ENCODE assay signal across 8 mouse cellular contexts in genomic region chr7:45370475-45371311, GRCm38 (mm10). TPM values are rescaled to one million over a fixed set of nuclear protein-coding genes. Genes with fewer than 3 reads are reported as not detected.
DNase-seq lines count a peak whose midpoint lies in the region; ATAC-seq and TF ChIP-seq lines count a peak whose summit lies in the region.

Gene Lin7b, minus strand, starts transcription at chr7:45370583.

- no peak within 1 kb of the TSS for H3K27ac ChIP-seq in embryonic facial prominence, embryonic 11.5 days (replicated peaks; ENCODE audit: low read depth, low read length)
- no peak within 1 kb of the TSS for H3K27ac ChIP-seq in intestine, postnatal 0 days (ENCODE audit: low read depth, low read length)
- no peak within 1 kb of the TSS for H3K27ac ChIP-seq in midbrain, embryonic 11.5 days (ENCODE audit: low read depth, low read length)

- 13% methylated on average over 27 of the region's 28 CpGs for WGBS in embryonic facial prominence, embryonic 11.5 days
- WGBS in intestine, postnatal 0 days, result 9% methylated on average over 28 of the region's 28 CpGs
- 11% methylated on average over 28 of the region's 28 CpGs for WGBS in midbrain, embryonic 11.5 days

- TF ChIP-seq CTCF in intestine, postnatal 0 days (IDR thresholded peaks at IDR 0.05; ENCODE audit: low read depth), result peak; percentile 46

- ATAC-seq in embryonic facial prominence, embryonic 11.5 days (replicated peaks; ENCODE audit: insufficient number of reproducible peaks, low FRiP score, low TSS enrichment, low read depth), result peak; percentile 70
- ATAC-seq in granulocyte monocyte progenitor cell, adult 5-6 weeks (replicated peaks; ENCODE audit: poor library complexity, severe bottlenecking), result peak; percentile 74
- ATAC-seq in intestine, postnatal 0 days, result peak; percentile 71
- peak; percentile 56 for ATAC-seq in midbrain, embryonic 11.5 days (ENCODE audit: low FRiP score)

- H3K27me3 ChIP-seq in embryonic facial prominence, embryonic 11.5 days (ENCODE audit: control insufficient read depth, insufficient read depth, low read length), result peaks cover 24% of the 10 kb centered on the region
- H3K27me3 ChIP-seq in intestine, postnatal 0 days (replicated peaks; ENCODE audit: control insufficient read depth, insufficient read depth, low read length), result peaks cover 25% of the 10 kb centered on the region
- H3K27me3 ChIP-seq in midbrain, embryonic 11.5 days (ENCODE audit: control insufficient read depth, insufficient read depth, low read length), result peaks cover 23% of the 10 kb centered on the region

- peak; percentile 95 for DNase-seq in adrenal gland, postnatal 14 days
- peak; percentile 89 for DNase-seq in embryonic facial prominence, embryonic 11.5 days (ENCODE audit: low spot score)
- peak; percentile 92 to 93 for DNase-seq in left cerebral cortex, postnatal 36 days (ENCODE audit: low spot score in 2 of 2)
- peak; percentile 96 for DNase-seq in midbrain, embryonic 11.5 days (ENCODE audit: low spot score, missing footprints)
- peak; percentile 81 for DNase-seq in right cerebral cortex, postnatal 4 days
- peak; percentile 95 for DNase-seq in yolk sac, embryonic 10.5 days (ENCODE audit: low spot score)

- H3K36me3 ChIP-seq in embryonic facial prominence, embryonic 11.5 days (replicated peaks; ENCODE audit: control insufficient read depth, insufficient read depth, low read depth, low read length), result no peaks in the 10 kb centered on the region
- peaks cover 10% of the 10 kb centered on the region for H3K36me3 ChIP-seq in intestine, postnatal 0 days (ENCODE audit: control insufficient read depth, insufficient read depth)
- peaks cover 11% of the 10 kb centered on the region; the same call in 1 of the 2 replicates for H3K36me3 ChIP-seq in midbrain, embryonic 11.5 days (ENCODE audit: control insufficient read depth, insufficient read depth, low read length)

- peaks cover 7% of the 10 kb centered on the region; the same call in 1 of the 2 replicates for H3K4me1 ChIP-seq in embryonic facial prominence, embryonic 11.5 days (ENCODE audit: control insufficient read depth, insufficient read depth, low read length)
- peaks cover 4% of the 10 kb centered on the region; the same call in 1 of the 2 replicates for H3K4me1 ChIP-seq in intestine, postnatal 0 days (replicated peaks; ENCODE audit: control insufficient read depth, insufficient read depth, low read length)
- H3K4me1 ChIP-seq in midbrain, embryonic 11.5 days (ENCODE audit: control insufficient read depth, insufficient read depth, low read length), result peaks cover 21% of the 10 kb centered on the region

- H3K9ac ChIP-seq in embryonic facial prominence, embryonic 11.5 days (replicated peaks; ENCODE audit: low read length), result peak within 1 kb of the TSS; percentile 43
- H3K9ac ChIP-seq in intestine, postnatal 0 days (ENCODE audit: low read depth, low read length), result peak within 1 kb of the TSS; percentile 48
- H3K9ac ChIP-seq in midbrain, embryonic 11.5 days (ENCODE audit: low read length), result peak within 1 kb of the TSS; percentile 58

- intact Hi-C loops in left cerebral cortex, postnatal 36 days (cut with DNase I), result no loop called here

- H3K9me3 ChIP-seq in embryonic facial prominence, embryonic 11.5 days (replicated peaks; ENCODE audit: control insufficient read depth, low read length), result no peaks in the 10 kb centered on the region
- H3K9me3 ChIP-seq in intestine, postnatal 0 days (ENCODE audit: control insufficient read depth), result no peaks in the 10 kb centered on the region
- no peaks in the 10 kb centered on the region for H3K9me3 ChIP-seq in midbrain, embryonic 11.5 days (ENCODE audit: control insufficient read depth, low read length)

- peak within 1 kb of the TSS; percentile 46 for H3K4me3 ChIP-seq in embryonic facial prominence, embryonic 11.5 days (ENCODE audit: low read depth, low read length)
- peak within 1 kb of the TSS; percentile 53 for H3K4me3 ChIP-seq in intestine, postnatal 0 days (ENCODE audit: low read depth, low read length)
- H3K4me3 ChIP-seq in midbrain, embryonic 11.5 days (ENCODE audit: low read depth, low read length), result peak within 1 kb of the TSS; percentile 45

- H3K4me2 ChIP-seq in embryonic facial prominence, embryonic 11.5 days (ENCODE audit: low read depth, low read length), result peak within 1 kb of the TSS; percentile 91
- H3K4me2 ChIP-seq in intestine, postnatal 0 days (replicated peaks; ENCODE audit: low read depth), result peak within 1 kb of the TSS; percentile 98
- peak within 1 kb of the TSS; percentile 83 for H3K4me2 ChIP-seq in midbrain, embryonic 11.5 days

RNA-seq across cellular contexts. Expression of gene Lin7b, which starts in this region (rescaled TPM):
- 1.2 and 1.4 TPM in 2 replicates for total RNA-seq in adrenal gland, postnatal 14 days (2021)
- 0.77 and 0.86 TPM in 2 replicates for polyA plus RNA-seq in embryonic facial prominence, embryonic 11.5 days (2014; fragmentation: Nextera tagmentation; extraction: Ambion mirVana)
- not detected in 2 replicates for total RNA-seq in granulocyte monocyte progenitor cell, adult 5-6 weeks (2014; fragmentation: Nextera tagmentation)
- total RNA-seq in granulocyte monocyte progenitor cell, adult 5-6 weeks (2017), result 1.9 TPM in 1 of 2 replicates, not detected in the other
- polyA plus RNA-seq in intestine, postnatal 0 days (2015; fragmentation: Nextera tagmentation; extraction: Ambion mirVana), result 3.4 TPM in 2 replicates
- 100 to 1,000 TPM; 164 to 189 TPM for total RNA-seq in left cerebral cortex, postnatal 36 days (2021)
- polyA plus RNA-seq in midbrain, embryonic 11.5 days (2014; fragmentation: Nextera tagmentation; extraction: Ambion mirVana), result 0.75 and 1.2 TPM in 2 replicates

Comparison
In these comparisons a context has a peak if more than half of its experiments do, and no peak if none do; other contexts are left out.
1. RNA of gene Lin7b (total RNA-seq): 164 to 189 TPM in left cerebral cortex, postnatal 36 days; 1.2 to 1.4 TPM in adrenal gland, postnatal 14 days and 1.9 TPM in granulocyte monocyte progenitor cell, adult 5-6 weeks; every median in the first group is over 10 times any median in the second.
2. Peak in DNase-seq, ATAC-seq, H3K4me3 ChIP-seq, H3K9ac ChIP-seq and H3K4me2 ChIP-seq in embryonic facial prominence, embryonic 11.5 days; RNA of the gene not detected or under 1 TPM.
3. Peak in every context shown above with its lines, with median percentiles within 50 percentile points of each other: DNase-seq, ATAC-seq, H3K4me2 ChIP-seq, H3K4me3 ChIP-seq and H3K9ac ChIP-seq.